Mouse (Mus musculus) heart, embryonic 11.5 days (tissue): Measurements from ENCODE around the gene Nuak2. TPM values are rescaled to one million over a fixed set of nuclear protein-coding genes. Genes with fewer than 3 reads are reported as not detected.
"Not testable (repeated sequence)": the region's sequence is repeated elsewhere in the genome, so short reads cannot be mapped to it uniquely, and the experiment has no call there.

Experiments used
- ATAC-seq: fragments of 200-750 bp; cut with Nextera tagmentation; replicated peaks from 2 replicates; pipeline ENCODE4 v1.8.0; 2017; ENCODE audit warnings: moderate library complexity; ENCODE audit not compliant: insufficient number of reproducible peaks, low FRiP score, low TSS enrichment
- H3K27ac ChIP-seq: fragments of 300-500 bp; sonication (generic); 2 replicates; pipeline ENCODE4 v1.5.1; 2014; ENCODE audit warnings: mild to moderate bottlenecking, low read depth, low read length
- H3K27me3 ChIP-seq: fragments of 300-500 bp; sonication (generic); 2 replicates; pipeline ENCODE4 v1.6.1; 2014; ENCODE audit warnings: mild to moderate bottlenecking, low read length, mixed read lengths; ENCODE audit not compliant: control insufficient read depth, insufficient read depth
- H3K36me3 ChIP-seq: fragments of 300-500 bp; sonication (generic); 2 replicates; pipeline ENCODE4 v1.6.1; 2014; ENCODE audit warnings: mild to moderate bottlenecking, low read length, moderate library complexity, mixed read lengths; ENCODE audit not compliant: control insufficient read depth, insufficient read depth
- H3K4me1 ChIP-seq: fragments of 300-500 bp; sonication (generic); 2 replicates; pipeline ENCODE4 v1.6.1; 2014; ENCODE audit warnings: low read length; ENCODE audit not compliant: control insufficient read depth, insufficient read depth
- H3K4me2 ChIP-seq: fragments of 300-500 bp; sonication (generic); 2 replicates; pipeline ENCODE4 v1.6.1; 2014; ENCODE audit warnings: mild to moderate bottlenecking, moderate library complexity
- H3K4me3 ChIP-seq: fragments of 300-500 bp; sonication (generic); 2 replicates; pipeline ENCODE4 v1.5.1; 2014; ENCODE audit warnings: low read depth, low read length
- H3K9ac ChIP-seq: fragments of 300-500 bp; sonication (generic); 2 replicates; pipeline ENCODE4 v1.6.1; 2014; ENCODE audit warnings: mild to moderate bottlenecking, low read depth, low read length, moderate library complexity
- H3K9me3 ChIP-seq: fragments of 300-500 bp; sonication (generic); replicated peaks from 2 replicates; pipeline ENCODE4 v1.6.1; 2016; ENCODE audit warnings: low read length; ENCODE audit not compliant: control insufficient read depth
- WGBS: fragments of 180-500 bp; shearing (Covaris S2); extraction: QIAGEN DNeasy Blood & Tissue Kit; methylation state at CpG from one replicate; pipeline ENCODE4 v1.1.7; 2014; ENCODE audit not compliant: insufficient replicate concordance; 5-methylcytosine and 5-hydroxymethylcytosine counted together
- polyA plus RNA-seq: library from polyadenylated mRNA; unstranded; fragments of >200 nt; fragmentation: Nextera tagmentation; extraction: Ambion mirVana; gene quantifications from 2 replicates; pipeline ENCODE4 v1.2.1, GENCODE M21; 2014

The Nuak2 gene
- polyA plus RNA-seq, 1 experiment from 2014 or later: 2.6 TPM

DNA sequence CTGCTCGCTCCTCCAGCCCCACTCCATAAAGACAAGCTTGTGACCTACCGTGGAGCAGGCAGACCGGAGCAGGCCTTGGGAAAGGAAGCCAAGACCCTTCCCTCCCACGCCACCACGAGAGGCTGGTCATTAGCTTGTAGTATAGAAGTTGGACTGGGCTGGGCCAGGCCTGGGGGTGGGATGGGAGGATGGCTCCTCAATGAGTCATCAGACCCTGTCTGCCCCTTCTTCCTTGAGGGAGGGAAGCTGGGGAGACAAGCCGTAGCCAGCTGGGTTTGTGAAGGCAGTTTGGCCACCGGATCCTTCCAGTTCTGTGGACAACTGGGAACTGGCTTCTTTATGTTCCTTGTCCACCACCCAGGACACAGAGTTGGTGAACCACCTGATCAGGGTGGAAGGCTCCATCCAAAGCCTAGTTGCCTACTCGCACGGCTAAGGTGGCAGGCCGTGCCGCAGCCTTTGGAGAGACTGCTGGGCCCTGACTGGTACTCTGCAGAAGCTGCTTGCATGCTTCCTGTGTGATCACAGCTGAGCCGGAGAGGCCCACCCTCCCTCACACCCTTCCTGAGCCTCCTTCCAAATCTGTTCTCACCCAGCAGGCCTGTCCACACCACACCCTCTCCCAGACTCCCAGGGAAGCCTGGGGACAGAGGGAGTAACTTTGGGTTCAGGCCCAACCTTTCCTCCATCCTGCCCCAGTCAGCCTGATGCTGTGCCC is 30.4 kb downstream of the Nuak2 start:
- Histone ChIP-seq H3K9ac (no peak overlapping the region), H3K36me3 (no peaks in the 10 kb centered on the region), H3K4me1 (peaks cover 14% of the 10 kb centered on the region), H3K4me2 (no peak overlapping the region), H3K27ac (no peak overlapping the region), H3K27me3 (no peaks in the 10 kb centered on the region), H3K4me3 (no peak overlapping the region), H3K9me3 (0 out of 2 replicates have a peak, but pooled peaks cover 3% of the 10 kb centered on the region)
- WGBS: 53% methylated on average over 12 of the region's 12 CpGs
- ATAC-seq: no peak; the same call in 1 of the 2 replicates

DNA sequence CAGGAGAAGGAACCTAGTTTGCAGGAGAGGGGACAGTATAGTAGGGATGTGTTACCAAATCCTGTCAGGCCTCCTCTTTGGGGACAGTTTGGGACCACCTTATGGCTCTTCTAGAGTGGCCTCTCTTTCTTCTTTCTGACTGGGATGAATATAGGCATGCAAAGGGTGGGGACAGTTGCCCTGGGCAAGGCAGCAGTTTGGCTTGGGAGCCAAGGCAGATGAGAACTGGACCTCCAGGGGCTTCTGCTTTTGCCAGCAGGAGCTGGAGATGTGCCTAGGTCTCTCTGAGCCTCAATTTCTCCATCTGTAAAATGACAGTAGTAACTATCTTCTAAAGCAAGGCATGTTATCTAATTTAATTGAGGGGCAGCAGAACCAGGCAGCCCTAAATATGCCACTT is 31.0 kb downstream of the Nuak2 start:
- no peak overlapping the region for H3K4me3 ChIP-seq
- no peak for ATAC-seq
- H3K27me3 ChIP-seq: no peaks in the 10 kb centered on the region
- H3K4me1 ChIP-seq: peaks cover 12% of the 10 kb centered on the region
- H3K27ac ChIP-seq: no peak overlapping the region
- H3K4me2 ChIP-seq: no peak overlapping the region
- no peaks in the 10 kb centered on the region for H3K36me3 ChIP-seq
- H3K9ac ChIP-seq: no peak overlapping the region
- H3K9me3 ChIP-seq: 0 out of 2 replicates have a peak, but pooled peaks cover 3% of the 10 kb centered on the region

DNA sequence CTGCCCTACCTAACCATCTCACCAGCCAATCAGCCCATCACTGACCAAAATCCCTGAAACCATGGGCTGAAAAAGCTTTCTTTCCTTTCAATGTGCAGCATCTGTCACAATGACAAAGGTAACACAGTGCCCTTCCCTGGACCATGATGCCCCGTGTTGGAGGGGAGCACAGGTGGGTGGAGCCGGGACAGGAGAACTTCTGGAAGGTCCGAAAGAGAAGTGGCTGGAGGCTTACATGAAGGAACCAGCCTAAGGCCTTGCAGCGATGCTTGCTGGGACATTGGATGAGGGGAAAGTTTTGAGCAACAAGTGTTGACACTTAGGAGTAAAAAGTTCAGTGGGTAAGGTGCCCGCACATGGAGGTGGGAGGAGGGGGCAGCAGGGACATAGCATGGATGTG is 32.5 kb downstream of the Nuak2 start:
- H3K27ac ChIP-seq: no peak overlapping the region

DNA sequence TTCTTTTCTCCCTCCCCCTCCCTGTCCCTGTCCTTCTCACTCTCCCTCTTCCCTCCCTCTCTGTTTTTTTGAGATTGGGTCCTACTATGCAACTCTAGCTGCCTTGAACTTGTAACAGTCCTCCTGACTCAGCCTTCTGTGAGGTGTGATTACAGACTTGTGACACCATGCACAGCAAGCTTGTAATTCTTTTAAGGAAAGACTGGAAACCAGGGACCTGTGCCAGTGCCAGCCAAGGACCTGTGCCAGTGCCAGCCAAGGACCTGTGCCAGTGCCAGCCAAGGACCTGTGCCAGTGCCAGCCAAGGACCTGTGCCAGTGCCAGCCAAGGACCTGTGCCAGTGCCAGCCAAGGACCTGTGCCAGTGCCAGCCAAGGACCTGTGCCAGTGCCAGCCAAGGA is 33.1 kb downstream of the Nuak2 start:
- H3K4me3 ChIP-seq, H3K9ac ChIP-seq, H3K27me3 ChIP-seq, H3K9me3 ChIP-seq, H3K36me3 ChIP-seq, ATAC-seq, H3K27ac ChIP-seq, H3K4me2 ChIP-seq: not testable (repeated sequence)
- H3K4me1 ChIP-seq: peaks cover 15% of the 10 kb centered on the region

More for the DNA sequence above, 32.5 kb downstream of the Nuak2 start:
- no peak for ATAC-seq
- Histone ChIP-seq H3K4me1 (peaks cover 12% of the 10 kb centered on the region), H3K9me3 (0 out of 2 replicates have a peak, but pooled peaks cover 3% of the 10 kb centered on the region), H3K9ac (no peak overlapping the region), H3K4me3 (no peak overlapping the region), H3K36me3 (no peaks in the 10 kb centered on the region), H3K4me2 (no peak overlapping the region), H3K27me3 (no peaks in the 10 kb centered on the region)
- 82% methylated on average over 5 of the region's 5 CpGs for WGBS

DNA sequence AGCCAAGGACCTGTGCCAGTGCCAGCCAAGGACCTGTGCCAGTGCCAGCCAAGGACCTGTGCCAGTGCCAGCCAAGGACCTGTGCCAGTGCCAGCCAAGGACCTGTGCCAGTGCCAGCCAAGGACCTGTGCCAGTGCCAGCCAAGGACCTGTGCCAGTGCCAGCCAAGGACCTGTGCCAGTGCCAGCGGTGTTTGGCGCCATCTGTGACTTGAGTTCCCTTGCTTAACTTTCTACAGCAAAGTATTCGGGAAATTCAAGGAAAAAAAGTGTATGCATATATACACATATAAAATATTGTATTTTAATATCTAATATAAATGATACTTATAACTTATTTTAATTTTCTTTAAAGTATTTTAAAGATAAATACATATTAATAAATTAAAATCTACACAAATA is 33.7 kb downstream of the Nuak2 start:
- H3K9me3 ChIP-seq, H3K4me2 ChIP-seq, H3K27ac ChIP-seq, H3K4me3 ChIP-seq, ATAC-seq, H3K27me3 ChIP-seq, H3K36me3 ChIP-seq, H3K9ac ChIP-seq: not testable (repeated sequence)
- 94% methylated on average over 3 of the region's 3 CpGs for WGBS
- peaks cover 15% of the 10 kb centered on the region for H3K4me1 ChIP-seq

DNA sequence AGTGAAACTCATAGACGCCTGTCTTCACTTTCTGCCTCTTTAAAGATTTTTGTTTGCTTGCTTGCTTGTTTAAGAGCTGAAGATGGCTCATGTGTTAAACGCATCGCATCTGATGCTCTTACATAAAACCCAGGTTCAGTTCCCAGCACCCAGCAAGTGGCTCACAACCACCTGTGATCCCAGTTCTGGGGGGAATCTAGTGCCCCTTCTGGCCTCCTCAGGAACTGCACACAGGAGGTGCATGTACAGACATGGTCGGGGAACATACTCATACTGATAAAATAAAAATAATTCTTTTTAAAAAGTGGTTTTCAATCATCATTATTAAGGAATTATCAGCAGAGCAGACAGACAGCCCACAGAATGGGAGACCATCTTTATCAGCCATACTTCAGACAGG is 35.1 kb downstream of the Nuak2 start:
- H3K9ac ChIP-seq: no peak overlapping the region
- peaks cover 25% of the 10 kb centered on the region for H3K4me1 ChIP-seq
- WGBS: 96% methylated on average over 4 of the region's 4 CpGs

DNA sequence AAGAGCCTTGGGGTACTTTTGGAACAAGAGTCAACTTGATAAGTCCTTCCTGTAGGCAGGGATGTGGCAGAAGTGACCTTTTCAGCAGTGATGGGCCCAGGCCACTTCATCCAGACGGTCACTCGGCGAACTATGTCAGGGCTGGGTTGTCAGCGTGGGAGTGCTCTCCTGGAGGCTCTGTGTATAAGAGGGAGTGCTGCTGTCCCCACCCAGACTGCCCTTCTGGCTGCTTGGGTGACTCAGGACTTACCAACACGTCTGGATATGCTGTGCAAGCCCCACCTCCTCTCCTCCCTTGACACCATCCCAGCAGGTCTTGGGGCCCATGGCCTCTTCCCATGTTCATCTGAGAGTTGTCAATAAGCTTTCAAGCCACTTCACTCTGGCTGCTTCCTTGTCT is 37.5 kb downstream of the Nuak2 start:
- Histone ChIP-seq H3K9me3 (0 out of 2 replicates have a peak, but pooled peaks cover 3% of the 10 kb centered on the region), H3K4me2 (no peak overlapping the region), H3K9ac (no peak overlapping the region), H3K4me3 (no peak overlapping the region), H3K27me3 (no peaks in the 10 kb centered on the region), H3K27ac (no peak overlapping the region), H3K4me1 (peaks cover 15% of the 10 kb centered on the region), H3K36me3 (peaks cover 6% of the 10 kb centered on the region; the same call in 1 of the 2 replicates)
- WGBS: 48% methylated on average over 5 of the region's 5 CpGs
- ATAC-seq: no peak

More for the DNA sequence above, 35.1 kb downstream of the Nuak2 start:
- H3K27me3 ChIP-seq: no peaks in the 10 kb centered on the region
- 0 out of 2 replicates have a peak, but pooled peaks cover 3% of the 10 kb centered on the region for H3K9me3 ChIP-seq
- no peaks in the 10 kb centered on the region for H3K36me3 ChIP-seq
- ATAC-seq: no peak
- no peak overlapping the region for H3K27ac ChIP-seq
- no peak overlapping the region for H3K4me3 ChIP-seq
- H3K4me2 ChIP-seq: no peak overlapping the region

DNA sequence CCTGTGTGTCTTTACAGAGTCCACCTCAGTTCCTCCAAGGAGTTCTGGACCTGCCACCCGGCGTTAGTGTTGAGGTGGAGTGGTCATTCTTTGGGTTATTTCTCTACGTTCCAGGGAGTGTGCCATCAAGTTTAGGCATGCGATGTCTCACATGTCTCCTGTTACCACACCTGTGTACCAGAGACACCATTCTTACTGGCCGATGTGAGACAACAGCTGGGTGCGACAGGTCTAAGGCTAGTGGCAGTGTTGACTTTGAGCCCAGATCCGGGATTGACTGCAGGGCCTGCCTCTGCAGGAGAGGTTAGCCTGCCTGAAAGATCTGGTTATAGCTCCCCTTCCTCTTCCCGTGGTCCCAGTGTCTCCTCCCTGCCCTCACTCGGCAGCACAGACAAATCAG is 38.3 kb downstream of the Nuak2 start:
- H3K9me3 ChIP-seq: 0 out of 2 replicates have a peak, but pooled peaks cover 3% of the 10 kb centered on the region
- no peak overlapping the region for H3K9ac ChIP-seq
- peaks cover 14% of the 10 kb centered on the region for H3K36me3 ChIP-seq
- H3K27me3 ChIP-seq: no peaks in the 10 kb centered on the region
- H3K4me1 ChIP-seq: peaks cover 15% of the 10 kb centered on the region
- WGBS: 78% methylated on average over 9 of the region's 9 CpGs
- ATAC-seq: no peak
- no peak overlapping the region for H3K4me2 ChIP-seq
- H3K4me3 ChIP-seq: no peak overlapping the region
- H3K27ac ChIP-seq: no peak overlapping the region

DNA sequence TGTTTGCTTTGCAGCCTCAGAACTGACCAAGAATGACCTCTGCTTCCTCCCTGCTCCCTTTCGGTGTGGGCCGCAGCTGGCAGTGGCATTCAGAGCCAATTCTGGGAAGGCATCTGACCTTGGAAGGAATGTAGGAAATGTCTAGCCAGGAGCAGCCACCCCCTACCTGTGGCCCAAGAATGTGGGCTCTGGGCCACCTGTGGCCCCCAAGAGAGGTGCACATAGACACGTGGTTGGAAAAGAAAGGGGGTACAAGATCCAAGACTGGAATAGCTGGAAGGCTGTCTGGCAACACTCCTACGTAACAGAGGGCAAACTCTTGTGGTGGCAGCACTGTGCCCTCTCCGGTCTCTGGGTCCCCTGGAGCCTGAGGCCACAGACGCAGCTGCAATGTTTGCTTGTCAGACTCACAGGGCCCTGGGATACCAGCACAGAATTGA is 39.3 kb downstream of the Nuak2 start:
- Histone ChIP-seq H3K9ac (peak overlapping the region; percentile 24; the same call in 1 of the 2 replicates), H3K4me1 (peaks cover 15% of the 10 kb centered on the region), H3K27me3 (no peaks in the 10 kb centered on the region), H3K4me3 (no peak overlapping the region), H3K36me3 (peaks cover 22% of the 10 kb centered on the region), H3K9me3 (0 out of 2 replicates have a peak, but pooled peaks cover 3% of the 10 kb centered on the region), H3K4me2 (no peak overlapping the region), H3K27ac (no peak overlapping the region)
- 63% methylated on average over 6 of the region's 6 CpGs for WGBS
- ATAC-seq: no peak
